Mouse (Mus musculus) neural tube, embryonic 11.5 days (tissue): ENCODE measurements around the gene Hmcn2. TPM values are rescaled to one million over a fixed set of nuclear protein-coding genes. Genes with fewer than 3 reads are reported as not detected.
A peak's percentile ranks its signal among the peaks of the same experiment; 100 is the strongest.

Experiments
- ATAC-seq: fragments of 200-750 bp; cut with Nextera tagmentation; 2 replicates; pipeline ENCODE4 v1.8.0; 2017; ENCODE audit warnings: moderate number of reproducible peaks, mild to moderate bottlenecking, moderate TSS enrichment, moderate library complexity; ENCODE audit not compliant: insufficient read depth, low FRiP score, low TSS enrichment
- DNase-seq: peaks from one replicate; pipeline ENCODE4 v3.0.0-alpha.2; 2015; ENCODE audit warnings: low spot score
- H3K27ac ChIP-seq: fragments of 300-500 bp; sonication (generic); 2 replicates; pipeline ENCODE4 v1.5.1; 2014; ENCODE audit warnings: low read depth, mild to moderate bottlenecking, low read length
- H3K27me3 ChIP-seq: fragments of 300-500 bp; sonication (generic); 2 replicates; pipeline ENCODE4 v1.6.1; 2014; ENCODE audit warnings: mild to moderate bottlenecking, low read length, mixed read lengths; ENCODE audit not compliant: control insufficient read depth, insufficient read depth
- H3K36me3 ChIP-seq: fragments of 300-500 bp; sonication (generic); 2 replicates; pipeline ENCODE4 v1.6.1; 2014; ENCODE audit warnings: mild to moderate bottlenecking, low read length, moderate library complexity, mixed read lengths; ENCODE audit not compliant: control insufficient read depth, insufficient read depth
- H3K4me1 ChIP-seq: fragments of 300-500 bp; sonication (generic); 2 replicates; pipeline ENCODE4 v1.6.1; 2014; ENCODE audit warnings: low read length, mixed read lengths; ENCODE audit not compliant: control insufficient read depth, insufficient read depth
- H3K4me2 ChIP-seq: fragments of 300-500 bp; sonication (generic); 2 replicates; pipeline ENCODE4 v1.6.1; 2014; ENCODE audit warnings: low read depth, mild to moderate bottlenecking, moderate library complexity
- H3K4me3 ChIP-seq: fragments of 300-500 bp; sonication (generic); 2 replicates; pipeline ENCODE4 v1.5.1; 2014; ENCODE audit warnings: low read depth, low read length
- H3K9ac ChIP-seq: fragments of 300-500 bp; sonication (generic); 2 replicates; pipeline ENCODE4 v1.6.1; 2014; ENCODE audit warnings: mild to moderate bottlenecking, low read length
- H3K9me3 ChIP-seq: fragments of 300-500 bp; sonication (generic); 2 replicates; pipeline ENCODE4 v1.6.1; 2016; ENCODE audit warnings: low read length; ENCODE audit not compliant: control insufficient read depth
- WGBS: fragments of 180-500 bp; shearing (Covaris S2); extraction: QIAGEN DNeasy Blood & Tissue Kit; methylation state at CpG from one replicate; pipeline ENCODE4 v1.1.7; 2014; 5-methylcytosine and 5-hydroxymethylcytosine counted together
- polyA plus RNA-seq: library from polyadenylated mRNA; unstranded; fragments of >200 nt; fragmentation: Nextera tagmentation; extraction: Ambion mirVana; gene quantifications from 2 replicates; pipeline ENCODE4 v1.2.1, GENCODE M21; 2014

Gene Hmcn2
- polyA plus RNA-seq, 1 experiment from 2014 or later: 0.17 TPM

- no peak for DNase-seq
- no peak overlapping the region for H3K9ac ChIP-seq
- peaks cover 8% of the 10 kb centered on the region for H3K27me3 ChIP-seq
- H3K9me3 ChIP-seq: no peaks in the 10 kb centered on the region
- WGBS: 77% methylated on average over 10 of the region's 10 CpGs
- no peaks in the 10 kb centered on the region for H3K36me3 ChIP-seq
- ATAC-seq: no peak
- no peak overlapping the region for H3K4me3 ChIP-seq
- no peak overlapping the region for H3K4me2 ChIP-seq
- H3K4me1 ChIP-seq: no peaks in the 10 kb centered on the region
- no peak overlapping the region for H3K27ac ChIP-seq
These were observed 162.0 kb downstream of the Hmcn2 start for GRCm38 (mm10) chr2:31476107-31476820.

GRCm38 (mm10) chr2:31477234-31478161 lies 163.3 kb downstream of the Hmcn2 start:
- Histone ChIP-seq H3K4me2 (no peak overlapping the region), H3K9ac (no peak overlapping the region), H3K9me3 (no peaks in the 10 kb centered on the region), H3K27ac (no peak overlapping the region), H3K4me1 (no peaks in the 10 kb centered on the region), H3K4me3 (no peak overlapping the region), H3K36me3 (no peaks in the 10 kb centered on the region), H3K27me3 (peaks cover 4% of the 10 kb centered on the region)
- WGBS: 79% methylated on average over 12 of the region's 12 CpGs
- DNase-seq: no peak
- no peak for ATAC-seq

- Histone ChIP-seq H3K4me3 (no peak overlapping the region), H3K27ac (no peak overlapping the region), H3K4me1 (0 out of 2 replicates have a peak, but pooled peaks cover 2% of the 10 kb centered on the region), H3K27me3 (peaks cover 44% of the 10 kb centered on the region), H3K9ac (no peak overlapping the region), H3K4me2 (no peak overlapping the region), H3K9me3 (no peaks in the 10 kb centered on the region), H3K36me3 (no peaks in the 10 kb centered on the region)
- peak; percentile 82 for DNase-seq
- ATAC-seq: no peak
- WGBS: 32% methylated on average over 8 of the region's 8 CpGs
These were observed 168.8 kb downstream of the Hmcn2 start for GRCm38 (mm10) chr2:31482914-31483575.

- no peak for ATAC-seq
- Histone ChIP-seq H3K9me3 (no peaks in the 10 kb centered on the region), H3K4me1 (0 out of 2 replicates have a peak, but pooled peaks cover 5% of the 10 kb centered on the region), H3K4me3 (no peak overlapping the region), H3K27ac (no peak overlapping the region), H3K36me3 (no peaks in the 10 kb centered on the region), H3K9ac (no peak overlapping the region), H3K4me2 (no peak overlapping the region), H3K27me3 (peaks cover 53% of the 10 kb centered on the region)
- 14% methylated on average over 5 of the region's 5 CpGs for WGBS
- DNase-seq: peak; percentile 89
These were observed 170.0 kb downstream of the Hmcn2 start for GRCm38 (mm10) chr2:31484187-31484586.

- Histone ChIP-seq H3K9me3 (no peaks in the 10 kb centered on the region), H3K27me3 (peaks cover 82% of the 10 kb centered on the region), H3K36me3 (no peaks in the 10 kb centered on the region), H3K4me1 (peaks cover 17% of the 10 kb centered on the region), H3K27ac (no peak overlapping the region), H3K9ac (no peak overlapping the region), H3K4me3 (no peak overlapping the region), H3K4me2 (no peak overlapping the region)
- DNase-seq (no peak), ATAC-seq (no peak)
- WGBS: 24% methylated on average over 12 of the region's 12 CpGs
These were observed 175.0 kb downstream of the Hmcn2 start for GRCm38 (mm10) chr2:31489166-31489565.

- Histone ChIP-seq H3K4me3 (no peak overlapping the region), H3K4me1 (peaks cover 26% of the 10 kb centered on the region), H3K9me3 (no peaks in the 10 kb centered on the region), H3K27me3 (peaks cover 75% of the 10 kb centered on the region), H3K9ac (no peak overlapping the region), H3K4me2 (no peak overlapping the region), H3K27ac (no peak overlapping the region), H3K36me3 (no peaks in the 10 kb centered on the region)
- 80% methylated on average over 2 of the region's 2 CpGs for WGBS
- no peak for DNase-seq
- ATAC-seq: no peak
These were observed 176.3 kb downstream of the Hmcn2 start for GRCm38 (mm10) chr2:31490556-31490955.

- H3K27ac ChIP-seq: no peak overlapping the region
- peaks cover 42% of the 10 kb centered on the region for H3K4me1 ChIP-seq
- no peak overlapping the region for H3K4me3 ChIP-seq
- H3K9me3 ChIP-seq: no peaks in the 10 kb centered on the region
- WGBS: 93% methylated on average over 8 of the region's 8 CpGs
- DNase-seq: no peak
- no peak overlapping the region for H3K9ac ChIP-seq
- H3K4me2 ChIP-seq: no peak overlapping the region
- no peaks in the 10 kb centered on the region for H3K36me3 ChIP-seq
- peaks cover 66% of the 10 kb centered on the region for H3K27me3 ChIP-seq
- ATAC-seq: no peak
These were observed 178.1 kb downstream of the Hmcn2 start for GRCm38 (mm10) chr2:31492308-31492707.

- Histone ChIP-seq H3K4me2 (no peak overlapping the region), H3K27ac (no peak overlapping the region)
- ATAC-seq: no peak
These were observed 179.0 kb downstream of the Hmcn2 start for GRCm38 (mm10) chr2:31493243-31493642.

More at GRCm38 (mm10) chr2:31493243-31493642, 179.0 kb downstream of the Hmcn2 start:
- WGBS: 26% methylated on average over 11 of the region's 11 CpGs
- H3K27me3 ChIP-seq: peaks cover 66% of the 10 kb centered on the region
- no peak overlapping the region for H3K9ac ChIP-seq
- no peak for DNase-seq
- no peak overlapping the region for H3K4me3 ChIP-seq
- peaks cover 45% of the 10 kb centered on the region for H3K4me1 ChIP-seq
- no peaks in the 10 kb centered on the region for H3K36me3 ChIP-seq
- no peaks in the 10 kb centered on the region for H3K9me3 ChIP-seq
